Mouse (Mus musculus) testis, adult 2 months (tissue): ENCODE results near the gene Iqcf1. TPM values are rescaled to one million over a fixed set of nuclear protein-coding genes. Genes with fewer than 3 reads are reported as not detected.
A peak's percentile ranks its signal among the peaks of the same experiment; 100 is the strongest.

Source experiments
- H3K27ac ChIP-seq: fragments of 200-500 bp; 2 replicates; pipeline ENCODE4 v1.5.1; 2012; ENCODE audit warnings: low read depth, low read length; ENCODE audit not compliant: control insufficient read depth, insufficient read depth
- H3K27me3 ChIP-seq: fragments of 200-500 bp; 2 replicates; pipeline ENCODE4 v1.6.1; 2012; ENCODE audit warnings: mild to moderate bottlenecking, low read length, moderate library complexity; ENCODE audit not compliant: control insufficient read depth, insufficient read depth
- H3K36me3 ChIP-seq: fragments of 200-500 bp; 2 replicates; pipeline ENCODE4 v1.6.1; 2012; ENCODE audit warnings: mild to moderate bottlenecking, low read length; ENCODE audit not compliant: control insufficient read depth, insufficient read depth
- H3K4me1 ChIP-seq: fragments of 200-500 bp; 2 replicates; pipeline ENCODE4 v1.6.1; 2012; ENCODE audit warnings: low read length; ENCODE audit not compliant: control insufficient read depth, insufficient read depth
- H3K4me3 ChIP-seq: fragments of 200-500 bp; 2 replicates; pipeline ENCODE4 v1.5.1; 2012; ENCODE audit warnings: low read depth, mild to moderate bottlenecking, low read length, moderate library complexity, mixed read lengths; ENCODE audit not compliant: control insufficient read depth
- CTCF ChIP-seq: fragments of 200-500 bp; IDR thresholded peaks from 2 replicates; pipeline ENCODE4 v1.5.1; 2012; ENCODE audit warnings: low read depth, mild to moderate bottlenecking, inconsistent platforms, low read length, moderate library complexity; ENCODE audit not compliant: control insufficient read depth, insufficient read depth, insufficient replicate concordance
- POLR2A ChIP-seq: fragments of 200-500 bp; IDR thresholded peaks from 2 replicates; pipeline ENCODE4 v1.6.1; 2012; ENCODE audit warnings: low read depth, mild to moderate bottlenecking, inconsistent platforms, low read length, moderate library complexity; ENCODE audit not compliant: control insufficient read depth
- polyA plus RNA-seq: library from polyadenylated mRNA; depleted of rRNA; stranded (reverse); fragments of >200 nt; gene quantifications from 2 replicates; pipeline ENCODE4 v1.2.3, GENCODE M21; 2012

The Iqcf1 gene
- polyA plus RNA-seq, 1 experiment = 752 TPM

DNA sequence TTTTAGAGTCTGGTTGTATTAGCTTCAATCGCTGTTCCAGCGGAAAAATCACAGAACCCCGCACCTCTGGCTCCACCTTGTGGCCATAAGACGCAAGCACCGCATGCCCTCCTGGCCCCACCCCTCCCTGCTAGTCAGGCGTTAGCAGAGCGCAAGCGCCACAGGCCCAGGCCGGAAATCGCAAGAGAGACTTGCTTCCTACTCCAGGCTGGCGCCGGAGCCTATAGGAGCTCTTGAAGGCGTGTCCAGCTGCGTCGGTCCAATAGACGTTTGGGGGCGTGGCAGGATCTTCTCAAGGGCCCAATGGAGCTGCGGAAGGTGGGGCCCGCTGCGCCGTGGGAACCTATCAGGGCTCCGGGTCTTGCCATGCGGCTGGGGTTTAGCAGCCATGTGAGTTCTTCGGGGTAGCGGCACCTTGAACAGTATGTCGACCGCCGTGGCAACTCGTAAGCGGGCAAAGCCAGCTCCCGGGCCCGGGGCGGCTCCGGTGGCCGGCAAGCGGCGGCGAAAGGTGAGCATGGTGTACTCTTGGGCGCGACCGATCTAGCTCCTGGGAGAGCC, 22.8 kb upstream of the Iqcf1 start, which contains the start of gene Parp3:
Gene Parp3, minus strand, starts transcription at position 26 of the 561 bp plus-strand sequence.
- no peaks in the 10 kb centered on the region for H3K36me3 ChIP-seq
- TF ChIP-seq POLR2A = peak; percentile 55
- peak; percentile 97 for TF ChIP-seq CTCF
- H3K4me3 ChIP-seq = peak within 1 kb of the TSS; percentile 87
- no peaks in the 10 kb centered on the region for H3K27me3 ChIP-seq
- peak within 1 kb of the TSS; percentile 67 for H3K27ac ChIP-seq
- H3K4me1 ChIP-seq = peaks cover 19% of the 10 kb centered on the region

DNA sequence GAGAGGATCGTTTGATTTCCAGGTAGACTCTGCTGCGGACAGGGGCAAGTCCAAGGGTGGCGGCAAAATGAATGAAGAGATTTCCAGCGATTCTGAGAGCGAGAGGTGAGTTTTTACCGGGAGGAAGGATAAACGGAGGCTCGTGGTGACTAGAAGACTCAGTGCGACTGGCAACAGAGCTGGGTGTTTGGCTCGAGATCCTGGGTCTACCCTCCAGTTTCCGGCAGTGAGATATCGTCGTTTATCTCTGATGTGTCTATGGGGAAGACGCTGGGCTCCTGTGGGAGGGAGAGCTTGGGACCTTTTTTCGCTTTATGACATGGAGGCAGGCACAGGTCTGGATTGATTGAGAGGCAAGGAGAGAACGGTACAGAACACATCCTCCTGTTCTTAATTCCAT, 22.1 kb upstream of the Iqcf1 start:
- TF ChIP-seq POLR2A (no peak), CTCF (no peak)
- Histone ChIP-seq H3K27me3 (no peaks in the 10 kb centered on the region), H3K4me3 (peak overlapping the region; percentile 87), H3K4me1 (peaks cover 19% of the 10 kb centered on the region), H3K27ac (peak overlapping the region; percentile 50), H3K36me3 (no peaks in the 10 kb centered on the region)

DNA sequence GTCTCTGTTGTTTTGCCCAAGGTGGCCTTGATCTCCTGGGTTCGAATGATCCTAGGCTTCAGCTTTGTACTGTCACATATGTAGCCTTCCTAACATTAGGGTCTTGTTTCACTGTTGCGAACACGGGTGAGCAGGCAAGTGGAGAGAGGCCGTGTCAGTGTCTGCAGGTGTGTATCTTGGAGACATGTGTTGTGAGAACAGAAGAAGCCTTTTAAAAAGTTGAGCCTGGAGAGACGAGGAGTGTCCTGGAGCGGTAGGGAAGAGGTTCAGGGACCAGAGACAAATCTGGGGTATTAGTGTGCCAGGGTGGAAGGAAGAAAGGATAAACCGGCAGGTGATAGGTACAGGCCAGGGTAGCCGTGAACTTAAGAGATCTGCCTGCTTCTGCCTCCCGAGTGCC, 21.7 kb upstream of the Iqcf1 start:
- peaks cover 16% of the 10 kb centered on the region for H3K4me1 ChIP-seq
- TF ChIP-seq CTCF = no peak
- TF ChIP-seq POLR2A = no peak
- peak overlapping the region; percentile 50; the same call in 1 of the 2 replicates for H3K27ac ChIP-seq

GRCm38 (mm10) chr9:106480541-106480940, 19.2 kb upstream of the Iqcf1 start:
- H3K4me3 ChIP-seq = no peak overlapping the region
- H3K36me3 ChIP-seq = no peaks in the 10 kb centered on the region
- no peaks in the 10 kb centered on the region for H3K27me3 ChIP-seq
- H3K4me1 ChIP-seq = peaks cover 16% of the 10 kb centered on the region
- H3K27ac ChIP-seq = no peak overlapping the region
- no peak for TF ChIP-seq CTCF
- TF ChIP-seq POLR2A = no peak

More for the DNA sequence above, 21.7 kb upstream of the Iqcf1 start:
- H3K4me3 ChIP-seq = peak overlapping the region; percentile 87
- H3K27me3 ChIP-seq = no peaks in the 10 kb centered on the region
- H3K36me3 ChIP-seq = no peaks in the 10 kb centered on the region

- Histone ChIP-seq H3K4me3 (no peak overlapping the region), H3K27me3 (no peaks in the 10 kb centered on the region), H3K27ac (no peak overlapping the region), H3K4me1 (peaks cover 11% of the 10 kb centered on the region), H3K36me3 (no peaks in the 10 kb centered on the region)
- TF ChIP-seq CTCF = no peak
- TF ChIP-seq POLR2A = no peak
Observed at GRCm38 (mm10) chr9:106481075-106481474, 18.7 kb upstream of the Iqcf1 start.

DNA sequence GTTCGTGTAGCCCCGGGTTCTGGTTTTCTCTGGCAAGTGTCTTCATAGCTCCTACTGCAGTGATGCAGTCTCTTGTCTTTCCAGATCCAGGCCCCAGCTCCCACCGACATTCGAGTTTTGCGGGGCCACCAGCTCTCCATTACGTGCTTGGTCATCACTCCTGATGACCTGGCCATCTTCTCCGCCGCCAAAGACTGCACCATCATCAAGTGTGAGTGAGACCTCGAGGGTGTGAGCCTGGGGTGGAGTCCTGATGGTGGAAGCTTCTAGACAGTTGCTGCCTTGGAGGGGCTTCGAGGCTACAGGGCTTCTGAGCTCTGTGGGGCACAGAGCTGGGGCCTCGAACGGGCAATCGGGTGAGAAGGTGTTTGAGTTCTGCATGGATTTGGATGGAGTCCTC, 18.1 kb upstream of the Iqcf1 start:
- no peaks in the 10 kb centered on the region for H3K27me3 ChIP-seq
- H3K27ac ChIP-seq = no peak overlapping the region
- peaks cover 6% of the 10 kb centered on the region for H3K4me1 ChIP-seq
- H3K4me3 ChIP-seq = no peak overlapping the region
- no peaks in the 10 kb centered on the region for H3K36me3 ChIP-seq
- TF ChIP-seq CTCF = no peak
- no peak for TF ChIP-seq POLR2A

DNA sequence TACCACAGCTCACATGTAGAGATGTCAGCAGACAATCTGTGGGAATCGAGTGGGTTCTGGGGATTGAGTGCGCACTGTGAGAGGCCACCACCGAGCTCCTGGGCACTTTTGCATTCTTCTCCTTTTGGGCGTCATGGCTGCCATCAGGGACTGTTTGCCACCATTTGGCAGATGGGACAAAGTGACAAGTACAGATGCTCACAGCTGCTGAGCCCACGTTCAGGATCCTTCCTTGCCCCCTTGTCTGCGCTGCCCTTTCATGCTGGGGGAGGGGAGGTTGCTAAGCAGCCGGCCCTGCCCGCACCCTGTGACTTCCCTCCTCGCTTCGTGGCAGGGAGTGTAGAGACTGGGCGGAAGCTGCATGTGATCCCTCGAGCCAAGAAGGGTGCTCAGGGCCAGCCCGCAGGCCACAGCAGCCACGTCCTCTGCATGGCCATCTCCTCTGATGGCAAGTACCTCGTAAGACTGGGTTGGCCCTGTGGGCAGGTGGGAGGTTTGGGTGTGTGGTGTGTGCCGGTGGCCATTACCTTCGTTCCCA, 17.1 kb upstream of the Iqcf1 start:
- H3K36me3 ChIP-seq = no peaks in the 10 kb centered on the region

DNA sequence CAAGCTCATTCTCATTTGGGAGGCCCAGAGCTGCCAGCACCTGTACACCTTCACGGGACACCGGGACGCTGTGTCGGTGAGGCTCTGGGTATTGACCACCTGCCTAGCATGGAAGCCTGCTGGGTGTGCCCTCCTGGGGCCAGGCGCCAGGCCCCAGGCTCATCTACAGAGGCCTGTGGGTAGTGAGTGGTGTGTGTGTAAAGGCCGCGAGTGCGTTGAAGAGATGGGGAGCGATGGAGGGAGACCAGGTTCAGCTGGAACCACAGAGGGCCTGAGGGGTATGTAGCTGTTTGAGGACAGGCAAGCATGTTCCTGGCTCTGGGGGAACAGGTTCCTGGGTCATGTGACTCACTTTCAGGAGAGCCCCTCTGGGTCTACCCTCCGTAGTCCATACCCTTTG, 16.6 kb upstream of the Iqcf1 start:
- TF ChIP-seq POLR2A (no peak), CTCF (no peak)
- Histone ChIP-seq H3K4me1 (peaks cover 2% of the 10 kb centered on the region), H3K27ac (no peak overlapping the region), H3K36me3 (no peaks in the 10 kb centered on the region), H3K4me3 (no peak overlapping the region), H3K27me3 (no peaks in the 10 kb centered on the region)

More for the DNA sequence above, 17.1 kb upstream of the Iqcf1 start:
- Histone ChIP-seq H3K27me3 (no peaks in the 10 kb centered on the region), H3K4me3 (no peak overlapping the region), H3K27ac (no peak overlapping the region), H3K4me1 (peaks cover 5% of the 10 kb centered on the region)
- TF ChIP-seq CTCF (no peak), POLR2A (no peak)
